Mouse (Mus musculus) kidney, embryonic 14.5 days (tissue): Measurements from ENCODE around the gene Man2c1. TPM values are rescaled to one million over a fixed set of nuclear protein-coding genes. Genes with fewer than 3 reads are reported as not detected.

ENCODE experiments used
- ATAC-seq: fragments of 200-750 bp; cut with Nextera tagmentation; 2 replicates; pipeline ENCODE4 v1.8.0; 2017; ENCODE audit warnings: moderate number of reproducible peaks, mild to moderate bottlenecking, moderate TSS enrichment, moderate library complexity; ENCODE audit not compliant: low FRiP score, low TSS enrichment
- H3K27ac ChIP-seq: fragments of 300-500 bp; sonication (generic); 2 replicates; pipeline ENCODE4 v1.5.1; 2014; ENCODE audit warnings: low read depth, mild to moderate bottlenecking, low read length, moderate library complexity, mixed read lengths
- H3K27me3 ChIP-seq: fragments of 300-500 bp; sonication (generic); 2 replicates; pipeline ENCODE4 v1.6.1; 2014; ENCODE audit warnings: mild to moderate bottlenecking, low read length; ENCODE audit not compliant: control insufficient read depth, insufficient read depth
- H3K36me3 ChIP-seq: fragments of 300-500 bp; sonication (generic); 2 replicates; pipeline ENCODE4 v1.6.1; 2014; ENCODE audit warnings: low read length, mixed read lengths; ENCODE audit not compliant: control insufficient read depth, insufficient read depth
- H3K4me1 ChIP-seq: fragments of 300-500 bp; sonication (generic); 2 replicates; pipeline ENCODE4 v1.6.1; 2014; ENCODE audit warnings: low read length, mixed read lengths; ENCODE audit not compliant: control insufficient read depth, insufficient read depth
- H3K4me2 ChIP-seq: fragments of 300-500 bp; sonication (generic); replicated peaks from 2 replicates; pipeline ENCODE4 v1.6.1; 2014; ENCODE audit warnings: low read depth, mild to moderate bottlenecking, low read length
- H3K4me3 ChIP-seq: fragments of 300-500 bp; sonication (generic); 2 replicates; pipeline ENCODE4 v1.5.1; 2014; ENCODE audit warnings: mild to moderate bottlenecking, low read length
- H3K9ac ChIP-seq: fragments of 300-500 bp; sonication (generic); 2 replicates; pipeline ENCODE4 v1.6.1; 2014; ENCODE audit warnings: low read depth, mild to moderate bottlenecking, low read length, moderate library complexity
- H3K9me3 ChIP-seq: fragments of 300-500 bp; sonication (generic); 2 replicates; pipeline ENCODE4 v1.6.1; 2016; ENCODE audit warnings: low read length; ENCODE audit not compliant: control insufficient read depth
- WGBS: fragments of 180-500 bp; shearing (Covaris S2); extraction: QIAGEN DNeasy Blood & Tissue Kit; methylation state at CpG from one replicate; pipeline ENCODE4 v1.1.7; 2014; 5-methylcytosine and 5-hydroxymethylcytosine counted together
- polyA plus RNA-seq: library from polyadenylated mRNA; unstranded; fragments of >200 nt; fragmentation: Nextera tagmentation; extraction: Ambion mirVana; gene quantifications from 2 replicates; pipeline ENCODE4 v1.2.1, GENCODE M21; 2014

Man2c1 gene
- polyA plus RNA-seq, 1 experiment from 2014 or later, result 38.7 TPM

- H3K4me2 ChIP-seq, result no peak overlapping the region
- 88% methylated on average over 17 of the region's 17 CpGs for WGBS
- no peak overlapping the region for H3K9ac ChIP-seq
- peaks cover 62% of the 10 kb centered on the region for H3K36me3 ChIP-seq
- no peaks in the 10 kb centered on the region for H3K27me3 ChIP-seq
- H3K4me3 ChIP-seq, result no peak overlapping the region
- H3K4me1 ChIP-seq, result no peaks in the 10 kb centered on the region
- no peak for ATAC-seq
- no peak overlapping the region for H3K27ac ChIP-seq
- no peaks in the 10 kb centered on the region for H3K9me3 ChIP-seq
Measured at GRCm38 (mm10) chr9:57141417-57142353, 11.2 kb downstream of the Man2c1 start.

DNA sequence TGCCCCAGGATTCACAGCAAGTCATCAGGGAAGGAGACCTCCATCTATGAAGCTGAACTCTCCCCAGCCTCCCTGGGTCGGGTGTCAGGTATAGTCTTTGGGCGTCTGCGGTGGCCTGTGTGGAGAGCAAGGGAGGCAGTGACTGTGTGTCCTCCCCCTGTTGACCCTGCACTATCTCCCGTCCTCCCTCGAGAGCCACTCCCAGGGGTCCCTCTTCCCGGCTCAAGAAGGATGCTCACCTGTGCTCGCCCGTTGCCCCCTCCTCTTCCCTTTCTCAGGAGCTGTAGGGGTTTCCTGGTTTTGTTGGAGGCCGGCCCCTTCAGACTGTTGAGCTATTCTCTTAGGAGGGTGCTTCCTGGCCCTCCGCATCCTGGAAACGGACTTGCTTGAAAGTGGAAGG is 12.7 kb downstream of the Man2c1 start:
- no peak for ATAC-seq
- no peak overlapping the region for H3K9ac ChIP-seq
- no peak overlapping the region for H3K27ac ChIP-seq
- no peak overlapping the region for H3K4me2 ChIP-seq
- no peak overlapping the region for H3K4me3 ChIP-seq
- peaks cover 46% of the 10 kb centered on the region for H3K36me3 ChIP-seq
- WGBS, result 71% methylated on average over 11 of the region's 11 CpGs
- H3K4me1 ChIP-seq, result 0 out of 2 replicates have a peak, but pooled peaks cover 3% of the 10 kb centered on the region
- no peaks in the 10 kb centered on the region for H3K27me3 ChIP-seq
- H3K9me3 ChIP-seq, result no peaks in the 10 kb centered on the region

DNA sequence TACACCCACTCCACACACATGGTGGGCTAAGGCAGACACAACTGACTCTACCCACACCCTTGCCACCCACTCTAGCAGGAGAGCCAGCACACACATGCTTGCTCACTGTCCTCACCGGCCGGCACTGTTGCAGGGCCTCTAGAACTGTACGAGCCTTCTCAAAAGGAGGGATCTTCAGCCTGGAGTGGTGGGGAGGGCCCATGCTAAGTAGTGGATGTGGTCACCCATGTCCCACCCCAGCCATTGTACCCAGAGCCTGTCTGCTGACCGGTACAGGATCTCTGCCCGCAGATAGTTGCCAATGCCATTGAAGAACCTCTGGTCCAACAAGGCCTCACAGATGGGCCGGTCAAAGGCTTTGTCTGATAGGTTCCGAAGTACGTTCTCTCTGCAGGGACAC is 14.3 kb downstream of the Man2c1 start:
- no peak overlapping the region for H3K9ac ChIP-seq
- WGBS, result 93% methylated on average over 8 of the region's 8 CpGs
- no peaks in the 10 kb centered on the region for H3K27me3 ChIP-seq
- no peak for ATAC-seq
- H3K4me1 ChIP-seq, result 0 out of 2 replicates have a peak, but pooled peaks cover 3% of the 10 kb centered on the region
- H3K36me3 ChIP-seq, result peaks cover 31% of the 10 kb centered on the region
- no peaks in the 10 kb centered on the region for H3K9me3 ChIP-seq
- no peak overlapping the region for H3K4me3 ChIP-seq
- no peak overlapping the region for H3K4me2 ChIP-seq
- no peak overlapping the region for H3K27ac ChIP-seq

DNA sequence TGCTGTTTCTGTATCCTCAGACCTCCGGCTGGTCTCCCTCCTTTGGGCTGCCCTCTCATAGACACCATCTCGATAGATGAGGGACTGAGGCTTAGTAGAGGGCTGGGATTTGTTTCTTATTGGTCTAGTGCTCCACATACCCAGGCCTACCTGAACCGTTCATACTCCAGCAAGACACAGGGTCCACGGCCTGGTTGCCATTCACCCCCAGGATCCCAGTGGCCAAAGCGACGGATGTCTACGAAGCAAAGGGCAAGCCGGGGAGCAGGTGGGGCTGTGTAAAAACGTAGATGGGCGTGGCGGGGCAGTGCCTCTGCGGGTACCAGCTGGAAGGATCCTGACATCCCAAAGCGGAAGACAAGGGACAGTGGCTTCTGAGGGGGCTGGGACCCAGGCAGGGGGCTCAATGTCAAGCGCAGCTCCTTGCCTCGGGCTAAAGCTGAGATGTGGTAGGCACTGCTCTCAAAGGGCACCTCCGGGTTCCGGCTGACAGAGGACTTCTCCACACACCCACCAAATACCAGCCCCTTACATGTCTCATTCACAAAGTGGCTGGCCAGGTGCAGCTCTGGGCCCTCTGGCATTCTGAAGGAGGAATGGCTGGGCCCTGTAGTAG is 16.1 kb downstream of the Man2c1 start:
- H3K4me2 ChIP-seq, result no peak overlapping the region
- H3K27ac ChIP-seq, result no peak overlapping the region
- ATAC-seq, result no peak
- H3K4me1 ChIP-seq, result 0 out of 2 replicates have a peak, but pooled peaks cover 3% of the 10 kb centered on the region
- no peaks in the 10 kb centered on the region for H3K9me3 ChIP-seq
- WGBS, result 86% methylated on average over 17 of the region's 17 CpGs
- H3K4me3 ChIP-seq, result no peak overlapping the region
- H3K27me3 ChIP-seq, result no peaks in the 10 kb centered on the region
- peaks cover 21% of the 10 kb centered on the region; the same call in 1 of the 2 replicates for H3K36me3 ChIP-seq
- H3K9ac ChIP-seq, result no peak overlapping the region; the same call in 1 of the 2 replicates

GRCm38 (mm10) chr9:57147205-57148143 is 17.0 kb downstream of the Man2c1 start:
- H3K9me3 ChIP-seq, result no peaks in the 10 kb centered on the region
- peaks cover 14% of the 10 kb centered on the region; the same call in 1 of the 2 replicates for H3K36me3 ChIP-seq
- no peaks in the 10 kb centered on the region for H3K27me3 ChIP-seq
- ATAC-seq, result peak; percentile 46; the same call in 1 of the 2 replicates
- H3K4me2 ChIP-seq, result peak overlapping the region; percentile 69
- WGBS, result 7% methylated on average over 19 of the region's 19 CpGs
- peak overlapping the region; percentile 89 for H3K27ac ChIP-seq
- 0 out of 2 replicates have a peak, but pooled peaks cover 3% of the 10 kb centered on the region for H3K4me1 ChIP-seq
- H3K4me3 ChIP-seq, result peak overlapping the region; percentile 60
- H3K9ac ChIP-seq, result peak overlapping the region; percentile 69

- peak; percentile 91 for ATAC-seq
- WGBS, result 1% methylated on average over 27 of the region's 27 CpGs
- 0 out of 2 replicates have a peak, but pooled peaks cover 3% of the 10 kb centered on the region for H3K4me1 ChIP-seq
- peak within 1 kb of the TSS; percentile 89 for H3K27ac ChIP-seq
- H3K27me3 ChIP-seq, result no peaks in the 10 kb centered on the region
- H3K4me2 ChIP-seq, result peak within 1 kb of the TSS; percentile 69
- H3K4me3 ChIP-seq, result peak within 1 kb of the TSS; percentile 60
- no peaks in the 10 kb centered on the region for H3K9me3 ChIP-seq
- peak within 1 kb of the TSS; percentile 69 for H3K9ac ChIP-seq
- 0 out of 2 replicates have a peak, but pooled peaks cover 5% of the 10 kb centered on the region for H3K36me3 ChIP-seq
Measured at GRCm38 (mm10) chr9:57148144-57148878, 17.8 kb downstream of the Man2c1 start, which contains the start of gene Neil1. TSS of gene Neil1 (minus strand) at chr9:57148305.

GRCm38 (mm10) chr9:57149021-57149420 is 18.5 kb downstream of the Man2c1 start:
- ATAC-seq, result no peak
- 0 out of 2 replicates have a peak, but pooled peaks cover 6% of the 10 kb centered on the region for H3K36me3 ChIP-seq
- peak overlapping the region; percentile 69; the same call in 1 of the 2 replicates for H3K9ac ChIP-seq
- WGBS, result 78% methylated on average over 6 of the region's 6 CpGs
- H3K4me3 ChIP-seq, result peak overlapping the region; percentile 60; the same call in 1 of the 2 replicates
- H3K9me3 ChIP-seq, result no peaks in the 10 kb centered on the region
- H3K4me2 ChIP-seq, result peak overlapping the region; percentile 69
- 0 out of 2 replicates have a peak, but pooled peaks cover 3% of the 10 kb centered on the region for H3K4me1 ChIP-seq
- H3K27ac ChIP-seq, result peak overlapping the region; percentile 89; the same call in 1 of the 2 replicates
- H3K27me3 ChIP-seq, result no peaks in the 10 kb centered on the region
